Mouse (Mus musculus) MEL-GATA-1-ER (cell line): ENCODE measurements around the gene Egfl7.

ENCODE experiments used
- DNase-seq: peaks from one replicate; pipeline ENCODE4 v3.0.0-alpha.2; 2012; ENCODE audit warnings: low read depth; ENCODE audit errors: extremely low read depth

Egfl7 gene

DNA sequence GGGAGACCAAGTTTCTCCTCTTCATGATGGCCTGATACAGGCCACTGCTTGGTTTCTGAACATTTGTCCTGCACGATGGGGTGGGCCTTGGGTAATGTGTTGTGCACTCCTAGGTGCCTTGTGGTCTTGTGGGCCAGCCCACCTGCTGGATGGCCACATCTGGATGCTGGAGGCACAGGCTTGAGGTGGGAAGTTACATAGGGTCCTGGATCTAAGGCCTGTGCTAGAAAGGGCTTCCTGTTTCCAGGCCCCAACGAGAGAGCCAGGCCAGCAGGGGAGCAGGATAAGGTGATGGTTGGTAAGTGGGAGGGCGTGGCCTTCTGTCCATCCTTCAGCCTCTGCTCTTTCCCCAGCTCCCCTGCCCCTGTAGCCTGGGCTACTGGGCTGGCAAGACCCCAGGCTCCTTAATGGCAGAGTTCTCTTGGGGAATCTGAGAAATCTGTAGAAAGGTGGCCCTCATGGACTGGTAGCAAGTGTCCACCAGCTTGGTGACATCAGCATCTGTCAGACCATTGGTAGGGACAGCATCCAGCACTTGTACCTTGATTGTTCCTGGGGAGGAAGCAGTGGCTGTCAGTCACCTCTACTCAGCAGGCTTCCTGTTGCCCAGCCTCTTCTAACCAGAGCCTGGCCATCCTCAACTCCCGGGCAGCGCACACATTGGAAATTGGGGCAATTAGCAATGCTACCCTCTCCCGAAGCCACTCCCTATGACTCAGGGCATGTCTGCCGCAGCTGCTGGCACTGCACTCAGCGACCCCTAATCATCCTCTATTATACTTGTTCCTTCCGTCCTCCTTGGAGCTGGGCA lies 13.6 kb downstream of the Egfl7 start:
- no peak for DNase-seq

DNA sequence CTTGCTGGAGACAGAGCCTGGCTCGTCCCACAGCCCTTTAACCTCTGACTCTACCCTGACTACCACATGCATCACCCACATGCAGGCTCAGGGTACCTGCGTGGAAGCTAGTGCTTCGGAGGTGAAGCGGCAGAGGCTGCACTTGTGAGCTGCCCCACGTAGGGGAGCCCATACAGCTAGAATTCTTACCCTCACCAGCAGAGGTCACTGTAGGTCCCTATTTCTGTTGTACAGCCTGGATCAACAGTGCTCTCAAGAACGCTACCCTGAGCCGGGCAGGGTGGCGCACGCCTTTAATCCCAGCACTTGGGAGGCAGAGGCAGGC lies 14.2 kb downstream of the Egfl7 start:
- peak; percentile 65 for DNase-seq

DNA sequence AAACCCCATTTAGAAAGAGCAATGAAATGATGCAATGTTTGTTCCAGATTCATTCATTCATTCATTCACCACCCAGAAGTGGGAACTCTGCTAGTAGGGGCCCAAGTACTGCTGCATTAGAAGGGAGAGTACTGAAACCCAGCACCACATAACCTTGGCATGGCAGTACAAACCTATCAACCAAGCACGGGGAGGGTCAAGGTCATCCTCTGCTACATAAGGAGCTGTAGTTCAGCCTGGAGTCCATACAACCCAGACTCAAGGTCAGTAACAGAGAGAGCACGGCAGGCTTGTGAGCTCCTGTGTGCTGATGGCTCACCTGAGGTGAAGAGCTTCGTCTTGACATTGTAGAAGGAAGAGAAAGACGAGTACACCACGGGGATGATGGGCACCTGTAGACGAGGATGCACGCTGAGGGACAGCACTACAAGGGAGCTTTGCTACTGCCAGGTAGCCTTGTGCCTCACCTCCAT lies 14.7 kb downstream of the Egfl7 start:
- no peak for DNase-seq

DNA sequence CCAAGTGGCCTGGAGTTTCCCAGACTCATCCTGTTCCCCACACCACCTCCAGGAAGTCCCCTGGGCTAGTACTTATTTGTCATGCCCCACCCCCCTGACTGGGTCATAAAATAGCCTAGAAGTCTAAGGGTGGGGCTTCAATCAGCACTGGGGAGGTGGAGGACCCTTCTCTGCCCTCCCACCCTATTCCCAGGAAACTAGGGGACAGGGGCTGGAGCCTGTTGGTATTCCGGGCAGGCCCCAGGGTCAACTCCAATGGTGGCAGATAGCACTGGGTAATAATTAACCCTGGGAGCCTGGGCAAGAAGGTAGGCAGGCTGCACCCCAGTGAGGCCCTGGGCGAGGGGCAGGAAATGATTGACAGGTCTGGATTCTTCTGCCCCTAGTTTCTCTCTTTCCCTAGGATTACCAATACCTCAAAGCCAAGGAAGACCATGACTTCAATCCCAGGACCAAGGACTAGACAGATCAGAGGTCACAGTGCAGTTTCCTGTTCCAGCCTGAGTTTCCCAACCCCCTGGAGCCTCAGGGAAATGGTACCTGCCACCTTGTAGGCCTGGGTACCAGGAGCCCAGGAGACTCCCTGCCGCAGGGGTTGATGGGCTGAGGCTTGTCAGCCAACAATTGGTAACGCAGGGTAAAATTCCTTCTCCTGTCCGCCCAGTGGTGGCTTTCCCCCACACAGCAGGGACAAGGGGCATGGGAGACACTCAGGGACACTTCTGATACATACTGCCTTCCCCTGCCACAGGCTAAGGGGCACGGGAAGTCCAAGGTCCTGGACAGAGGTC lies 15.3 kb downstream of the Egfl7 start:
- no peak for DNase-seq

DNA sequence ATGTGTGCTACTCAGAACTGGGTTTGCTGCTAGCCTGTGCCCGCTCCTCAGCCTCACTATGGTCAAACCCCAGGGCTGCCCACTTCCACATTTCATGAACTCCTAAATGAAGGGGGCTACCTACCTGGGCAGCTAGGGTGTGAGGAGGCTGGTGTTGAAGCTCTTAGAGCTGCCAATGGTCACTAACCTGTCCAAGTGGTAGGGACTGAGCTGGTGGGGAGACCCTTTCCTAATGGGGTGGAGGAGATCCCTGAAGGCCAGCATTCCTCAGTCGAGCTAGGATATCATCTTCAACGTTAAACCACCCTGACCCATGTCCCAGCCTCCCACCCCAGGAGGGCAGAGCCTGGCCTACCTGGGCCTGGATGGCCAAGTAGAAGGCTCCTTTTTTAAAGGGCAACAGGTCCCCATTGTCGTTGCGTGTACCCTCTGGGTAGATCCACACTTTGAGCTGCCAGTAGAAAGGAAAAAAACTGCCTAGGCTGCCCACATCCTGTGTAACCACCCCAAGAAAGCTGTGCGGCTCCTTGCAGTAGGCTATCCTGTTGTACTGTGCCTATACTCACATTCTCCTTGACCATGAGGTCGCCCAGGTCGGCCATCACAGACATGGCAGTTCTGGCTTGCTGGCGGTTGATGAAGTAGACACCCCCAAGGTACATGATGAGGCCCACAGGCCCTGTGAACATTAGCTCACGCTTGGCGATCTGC lies 16.1 kb downstream of the Egfl7 start:
- no peak for DNase-seq

DNA sequence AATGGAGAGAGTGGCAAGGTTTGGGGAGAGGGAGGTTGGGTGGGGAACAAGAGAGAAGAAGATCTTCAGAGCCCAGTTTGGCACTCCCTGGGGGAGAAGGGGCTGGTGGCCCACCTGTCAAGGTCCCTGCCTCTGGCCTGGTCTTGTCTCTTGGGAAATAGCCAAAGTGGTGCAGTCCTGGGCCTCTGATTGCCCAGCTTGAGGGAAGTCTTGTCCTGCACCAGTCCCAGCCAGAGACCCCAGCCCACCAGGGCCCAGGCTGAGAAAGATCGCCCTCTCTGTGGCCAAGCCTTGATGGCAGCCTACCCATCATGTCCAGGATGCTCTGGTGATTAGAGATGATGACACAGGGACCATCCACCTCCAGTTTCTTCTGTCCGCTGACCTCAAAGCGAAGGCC lies 17.1 kb downstream of the Egfl7 start:
- DNase-seq, result no peak

DNA sequence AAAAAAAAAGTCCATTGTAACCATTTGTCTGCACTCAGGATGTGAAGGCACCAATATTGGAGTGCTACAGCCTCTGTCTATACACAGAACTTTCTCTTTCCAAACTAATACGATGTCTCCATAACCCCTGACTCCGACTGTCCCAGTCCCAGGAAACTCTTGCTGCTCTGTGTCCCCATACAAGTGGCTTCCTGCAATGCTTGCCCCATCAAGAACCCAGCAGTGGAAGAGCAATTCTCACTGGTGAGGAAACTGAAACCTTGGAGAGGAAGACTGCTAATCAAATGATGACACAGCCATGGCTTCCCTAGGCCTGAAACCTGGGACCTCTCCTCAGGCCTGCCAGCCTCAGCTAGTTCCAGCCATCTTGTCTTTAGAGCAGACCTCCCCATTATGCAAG lies 18.0 kb downstream of the Egfl7 start:
- no peak for DNase-seq

DNA sequence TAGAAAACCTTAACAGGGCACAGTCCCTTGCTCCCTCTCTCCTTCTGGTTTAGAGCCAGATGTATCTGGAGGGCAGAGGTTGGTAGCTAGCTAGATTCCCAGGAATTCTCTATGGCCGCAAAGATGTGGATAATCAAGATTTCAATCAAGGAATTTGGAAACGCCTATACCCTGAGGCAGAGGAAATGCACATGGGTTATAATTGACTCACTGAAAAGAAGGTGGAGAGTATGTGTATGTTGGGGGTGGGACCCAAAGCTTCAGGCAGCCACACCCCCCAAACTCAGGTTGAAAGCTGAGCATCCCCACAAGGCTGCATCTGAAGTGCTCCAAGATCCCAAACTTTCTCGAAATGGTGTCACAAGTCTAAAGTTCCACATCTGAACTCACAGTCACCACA lies 18.6 kb downstream of the Egfl7 start:
- no peak for DNase-seq

DNA sequence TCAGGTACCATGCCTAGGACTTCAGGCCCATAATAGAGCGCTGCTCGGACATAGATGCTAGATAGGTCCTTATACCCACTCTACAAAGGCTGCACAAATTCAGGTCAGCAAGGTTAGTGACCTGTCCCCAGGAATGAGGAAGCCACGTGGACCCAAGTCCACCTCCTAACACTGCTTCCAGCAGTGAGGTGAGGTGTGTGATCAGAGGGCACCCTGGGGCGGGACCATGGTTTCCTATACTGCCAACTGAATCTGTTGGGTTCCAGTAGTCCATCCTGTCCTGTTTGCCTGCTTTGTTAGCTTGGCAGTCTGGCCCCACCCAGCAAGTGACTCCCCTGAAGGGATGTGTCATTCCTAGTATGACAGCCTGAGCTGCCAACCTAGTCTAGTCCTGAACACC lies 20.2 kb downstream of the Egfl7 start:
- no peak for DNase-seq

DNA sequence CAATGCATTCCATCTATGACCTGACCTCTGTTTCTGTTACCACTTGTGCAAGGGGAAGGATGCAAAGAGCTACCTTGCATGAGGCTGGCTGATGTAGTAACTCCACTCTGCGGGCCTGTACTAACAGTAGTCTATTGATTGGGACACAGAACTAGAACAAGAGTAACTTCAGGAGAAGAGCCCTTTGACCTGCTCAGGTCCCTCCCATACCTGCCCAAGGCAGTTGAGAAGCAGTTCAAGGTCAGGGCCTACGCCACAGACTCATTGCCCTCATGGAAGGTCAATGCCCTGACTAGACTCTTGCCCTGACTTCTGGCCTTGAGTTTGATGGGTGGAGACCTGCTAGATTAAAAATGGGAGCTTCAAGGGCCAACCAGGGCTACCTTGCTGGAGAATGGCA lies 20.9 kb downstream of the Egfl7 start:
- DNase-seq, result no peak

DNA sequence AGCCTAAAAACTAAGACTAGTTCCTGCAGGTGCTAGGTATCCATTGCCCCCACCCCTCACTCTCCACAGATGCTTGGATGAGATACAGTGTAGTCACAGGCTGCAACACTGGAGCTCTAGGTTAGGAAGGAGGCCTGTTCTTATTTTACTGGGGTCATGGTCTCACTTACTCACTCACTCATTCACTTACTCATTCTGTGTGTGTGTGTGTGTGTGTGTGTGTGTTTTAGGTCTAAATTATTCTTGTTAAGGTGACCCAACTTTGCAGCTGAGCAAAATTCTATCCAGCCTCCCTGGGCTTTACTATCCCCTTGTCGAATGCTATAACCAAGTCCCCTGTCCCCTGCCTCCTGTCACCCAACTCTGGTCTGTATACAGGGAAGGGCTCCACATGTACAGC lies 21.8 kb downstream of the Egfl7 start:
- DNase-seq, result no peak

DNA sequence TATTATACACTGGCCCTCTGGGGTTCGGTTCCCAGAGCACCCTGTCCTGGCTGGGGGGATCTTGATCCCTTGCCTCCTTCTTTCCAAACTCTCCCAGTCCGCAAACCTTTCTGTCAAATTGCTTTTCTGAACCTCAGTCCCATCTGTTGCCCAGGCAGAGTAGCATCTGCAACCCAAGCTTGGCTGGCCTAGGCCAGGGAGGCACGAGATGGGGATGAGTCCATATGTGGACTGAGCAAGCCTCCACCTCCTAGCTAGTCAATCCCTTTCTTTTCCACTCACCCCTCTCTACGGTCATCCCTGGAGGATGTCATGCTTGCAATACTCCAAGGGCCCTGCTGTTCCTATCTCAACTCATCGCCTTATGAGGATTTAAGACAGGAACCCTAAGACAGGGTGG lies 22.8 kb downstream of the Egfl7 start:
- no peak for DNase-seq

DNA sequence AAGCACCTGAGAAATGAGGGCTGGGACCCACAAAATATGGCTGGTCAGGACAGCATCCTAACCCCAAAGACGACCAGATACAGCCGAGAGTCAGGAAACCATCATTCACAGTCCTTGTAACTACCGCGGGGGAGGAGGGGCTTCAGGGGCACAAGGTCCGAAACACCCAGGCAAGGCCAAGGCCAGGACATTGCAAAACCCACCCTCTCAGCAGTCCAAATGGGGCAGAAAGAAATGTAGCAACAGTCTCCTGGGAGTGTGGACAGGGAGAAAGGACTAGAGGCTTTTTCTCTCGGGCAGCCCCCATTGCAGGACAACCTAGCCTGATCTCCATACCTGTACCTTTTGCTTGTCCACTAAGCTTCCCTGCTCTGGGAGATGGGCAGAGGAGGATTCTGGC lies 23.3 kb downstream of the Egfl7 start:
- no peak for DNase-seq

DNA sequence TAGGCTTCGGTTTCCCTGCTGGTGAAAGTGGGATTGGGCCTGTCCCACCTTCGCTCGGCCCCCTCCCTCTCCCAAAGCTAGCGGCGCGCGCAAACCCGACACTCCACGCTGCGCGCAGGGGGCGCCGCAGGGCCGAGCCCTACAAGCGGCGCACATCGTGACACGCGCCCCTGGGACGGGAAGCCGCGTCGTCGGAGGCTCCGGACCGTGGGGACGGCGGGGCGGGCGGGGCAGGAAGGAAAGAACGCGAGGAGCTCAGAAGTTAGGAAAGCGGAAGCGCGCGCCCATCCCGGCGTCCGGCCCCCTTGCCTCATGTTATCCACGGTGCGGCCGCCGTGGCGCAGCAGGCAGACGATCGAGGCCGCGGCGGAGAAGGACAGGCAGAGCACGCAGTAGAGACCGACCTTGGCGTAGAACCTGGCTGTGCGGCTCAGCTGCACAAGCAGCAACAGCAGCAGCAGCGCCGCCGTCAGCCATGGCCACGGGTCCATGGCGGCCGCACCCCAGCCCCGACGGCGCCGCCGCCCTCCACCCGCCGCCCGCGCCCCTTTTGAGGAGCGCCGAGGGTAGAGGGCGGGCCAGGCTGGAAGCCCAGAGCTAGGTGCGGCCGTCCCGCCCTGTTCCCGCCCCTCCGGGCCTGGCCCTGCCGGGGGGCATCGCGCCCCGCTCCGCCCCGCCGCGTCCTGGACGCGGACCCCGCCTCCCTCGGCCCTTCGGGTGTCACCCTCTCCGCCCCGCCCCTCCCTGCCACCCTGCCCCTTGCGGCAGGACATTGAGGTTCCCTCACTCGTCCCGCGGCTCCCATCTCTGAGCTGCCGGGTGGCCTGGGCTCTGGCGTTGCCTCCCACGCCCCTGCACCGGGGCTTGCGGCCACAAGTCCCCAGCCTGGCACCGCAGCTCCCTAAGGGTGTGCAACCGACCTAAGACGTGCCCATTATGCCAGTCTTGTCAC lies 24.2 kb downstream of the Egfl7 start, which contains the start of gene Agpat2:
TSS of gene Agpat2 (minus strand) at position 698 of the 952 bp plus-strand sequence.
- peak; percentile 63 for DNase-seq

DNA sequence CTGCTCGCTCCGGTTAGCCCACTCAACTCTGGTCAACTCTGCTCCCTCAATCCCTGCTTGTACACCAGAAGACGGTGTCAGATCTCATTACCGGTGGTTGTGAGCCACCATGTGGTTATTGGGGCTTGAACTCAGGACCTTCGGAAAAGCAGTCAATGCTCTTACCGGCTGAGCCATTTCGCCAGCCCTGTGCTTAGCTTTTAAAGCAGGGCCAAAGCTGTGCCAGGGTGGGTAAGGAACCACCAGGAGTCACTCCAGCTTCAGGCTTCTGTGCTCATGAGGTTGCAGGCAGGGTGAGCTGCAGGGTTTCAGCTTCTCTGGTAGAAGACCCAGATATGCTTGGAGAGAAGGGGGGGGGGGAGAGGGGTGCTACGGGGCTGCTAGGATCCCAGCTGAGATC lies 25.5 kb downstream of the Egfl7 start:
- DNase-seq, result no peak

DNA sequence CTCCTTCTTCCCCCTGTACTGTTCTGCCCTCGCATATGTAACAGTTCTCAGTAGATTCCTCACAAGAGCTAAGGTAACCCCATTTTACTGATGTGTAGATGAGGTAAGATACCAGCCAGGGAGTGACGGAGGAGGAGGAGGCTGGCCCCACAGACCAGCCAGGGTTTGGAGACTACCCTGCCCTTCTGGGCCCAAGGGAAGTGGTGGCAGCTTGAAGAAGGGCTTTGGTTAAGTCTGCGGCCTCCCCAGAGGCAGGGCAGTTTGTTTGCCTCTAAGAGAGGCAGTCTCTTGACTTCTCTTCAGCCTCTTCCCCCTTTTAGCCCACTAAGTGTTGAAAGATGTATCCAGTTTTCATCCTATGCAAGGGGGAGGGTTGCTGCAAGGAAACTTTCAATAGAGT lies 26.8 kb downstream of the Egfl7 start:
- DNase-seq, result no peak

DNA sequence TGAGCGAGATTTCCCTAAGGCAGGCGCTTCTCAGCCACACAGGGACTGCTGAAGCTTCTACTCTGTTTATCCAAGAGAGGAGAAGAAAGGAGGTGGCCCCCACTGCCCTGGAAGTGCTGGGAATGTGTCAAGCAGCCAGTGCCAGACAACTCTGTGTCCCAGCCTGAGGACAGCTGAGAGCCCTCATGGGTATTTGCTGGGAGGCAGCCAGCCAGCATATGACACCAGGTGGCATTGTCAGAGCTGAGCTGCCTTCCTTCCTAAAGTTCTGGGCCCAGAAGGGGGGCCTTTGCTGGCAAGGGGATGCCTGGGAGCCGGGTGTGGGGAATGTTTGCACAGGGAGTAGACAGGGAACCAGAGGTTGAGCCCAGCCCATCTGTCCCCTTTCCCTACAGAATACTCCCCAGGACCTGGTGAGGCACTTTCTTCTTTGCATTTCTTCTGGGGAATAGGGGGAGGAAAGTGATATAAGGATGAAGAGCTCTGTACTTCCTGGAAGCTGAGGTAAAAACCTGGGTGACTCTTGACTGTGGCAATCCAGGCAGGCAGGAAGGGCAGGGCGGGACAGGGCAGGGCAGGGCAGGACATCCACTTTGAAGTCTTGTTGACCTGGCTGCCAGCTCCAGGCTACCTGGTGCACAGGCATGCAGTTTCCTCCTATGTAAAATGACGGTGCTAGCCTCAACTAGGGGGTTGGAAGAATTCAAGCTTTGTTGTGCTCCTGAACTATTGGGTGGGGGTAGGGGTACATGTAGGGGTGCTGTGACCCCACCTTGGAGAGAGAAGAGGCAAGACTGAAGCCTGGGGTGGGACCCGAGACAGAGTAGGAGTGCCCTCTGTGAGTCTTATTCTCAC lies 27.5 kb downstream of the Egfl7 start:
- DNase-seq, result no peak

DNA sequence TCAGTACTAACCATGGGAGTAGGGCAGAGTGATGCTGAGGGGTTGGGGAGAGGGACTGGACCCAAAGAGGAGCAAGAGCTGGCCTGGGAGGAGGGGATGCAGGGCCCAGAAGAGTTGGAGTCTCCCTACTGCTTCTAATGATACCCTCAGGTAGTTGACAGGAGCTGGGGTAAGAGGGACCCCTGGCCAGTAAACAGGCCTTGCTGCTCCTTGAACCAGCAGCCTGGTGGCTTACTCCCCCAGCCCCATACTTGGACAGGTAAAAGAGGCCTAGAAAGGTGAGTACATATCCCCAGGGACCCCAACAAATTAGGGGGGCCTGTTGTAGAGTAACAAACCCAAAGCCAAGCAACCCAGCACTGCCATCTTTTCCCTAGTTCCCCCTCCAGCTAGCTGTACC lies 29.0 kb downstream of the Egfl7 start:
- no peak for DNase-seq

DNA sequence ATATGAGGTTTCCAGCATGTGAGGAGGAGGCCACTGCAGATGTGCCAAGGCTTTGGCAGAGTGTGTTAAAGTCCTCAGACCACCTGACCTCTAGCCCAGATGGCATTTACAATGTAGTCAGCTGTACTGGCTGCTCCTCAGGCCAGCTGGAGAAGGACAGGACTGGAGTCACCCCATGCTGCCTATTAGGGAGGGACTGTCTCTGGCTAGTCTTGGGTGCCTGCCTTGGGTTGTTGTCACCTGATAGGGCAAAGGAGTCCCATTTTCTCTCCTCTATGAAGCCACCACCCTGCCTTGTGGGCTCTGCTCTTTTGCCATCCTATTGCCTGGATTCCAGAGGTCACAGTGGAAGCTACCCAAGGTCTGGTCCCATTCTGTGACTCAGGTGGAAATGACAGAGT lies 29.4 kb downstream of the Egfl7 start:
- DNase-seq, result no peak

DNA sequence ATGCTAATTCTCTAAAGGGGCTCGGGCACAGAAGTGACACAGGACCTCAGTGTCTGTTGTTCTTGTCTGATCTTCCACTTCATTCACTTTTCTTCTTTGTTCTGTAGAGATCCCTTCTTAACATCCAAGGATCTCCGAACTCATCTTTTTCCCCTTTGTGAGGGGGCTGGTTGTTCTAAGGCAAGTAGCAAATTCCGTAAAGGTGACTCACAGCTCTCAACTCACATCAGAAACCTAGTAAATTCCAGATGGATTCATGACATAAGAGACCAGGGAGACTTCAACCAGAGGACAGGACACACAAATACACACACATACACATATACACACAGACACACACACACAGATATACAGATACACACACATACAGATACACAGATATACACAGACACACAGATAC lies 30.7 kb downstream of the Egfl7 start:
- no peak for DNase-seq
